Mouse (Mus musculus) kidney, adult 18-20 months (tissue): ENCODE measurements around the gene Slc17a8.
"Not testable (repeated sequence)": the region's sequence is repeated elsewhere in the genome, so short reads cannot be mapped to it uniquely, and the experiment has no call there.

ENCODE experiments used
- DNase-seq: peaks from one replicate; pipeline ENCODE4 v3.0.0; 2021

Gene Slc17a8

GRCm38 (mm10) chr10:89588708-89589107, 32.3 kb downstream of the Slc17a8 start:
- DNase-seq: no peak

- DNase-seq: no peak
These were observed 36.3 kb downstream of the Slc17a8 start for GRCm38 (mm10) chr10:89584709-89585108.

GRCm38 (mm10) chr10:89578801-89579200, 42.3 kb downstream of the Slc17a8 start:
- no peak for DNase-seq

GRCm38 (mm10) chr10:89577666-89578065, 43.4 kb downstream of the Slc17a8 start:
- DNase-seq: no peak

- DNase-seq: no peak
These were observed 47.6 kb downstream of the Slc17a8 start for GRCm38 (mm10) chr10:89573421-89573820.

- DNase-seq: no peak
These were observed 48.1 kb downstream of the Slc17a8 start for GRCm38 (mm10) chr10:89572946-89573345.

- DNase-seq: no peak
These were observed 53.7 kb downstream of the Slc17a8 start for GRCm38 (mm10) chr10:89567391-89567790.

GRCm38 (mm10) chr10:89565301-89566022, 55.6 kb downstream of the Slc17a8 start:
- DNase-seq: no peak

- DNase-seq: no peak
These were observed 58.9 kb downstream of the Slc17a8 start for GRCm38 (mm10) chr10:89562113-89562512.

- DNase-seq: no peak
These were observed 61.7 kb downstream of the Slc17a8 start for GRCm38 (mm10) chr10:89559351-89559750.

- not testable (repeated sequence) for DNase-seq
These were observed 66.2 kb downstream of the Slc17a8 start for GRCm38 (mm10) chr10:89554885-89555284.

GRCm38 (mm10) chr10:89553855-89554254, 67.2 kb downstream of the Slc17a8 start:
- not testable (repeated sequence) for DNase-seq

- DNase-seq: no peak
These were observed 68.0 kb downstream of the Slc17a8 start for GRCm38 (mm10) chr10:89553015-89553414.

GRCm38 (mm10) chr10:89551657-89552056, 69.4 kb downstream of the Slc17a8 start:
- DNase-seq: no peak

- no peak for DNase-seq
These were observed 73.0 kb downstream of the Slc17a8 start for GRCm38 (mm10) chr10:89548028-89548427.

- DNase-seq: no peak
These were observed 74.1 kb downstream of the Slc17a8 start for GRCm38 (mm10) chr10:89546989-89547388.

GRCm38 (mm10) chr10:89543867-89544266, 77.2 kb downstream of the Slc17a8 start:
- no peak for DNase-seq

- no peak for DNase-seq
These were observed 78.7 kb downstream of the Slc17a8 start for GRCm38 (mm10) chr10:89542321-89542720.

GRCm38 (mm10) chr10:89532929-89533727, 87.9 kb downstream of the Slc17a8 start, which contains the start of gene Nr1h4:
TSS of gene Nr1h4 (minus strand) at chr10:89533585.
- peak; percentile 83 for DNase-seq

- no peak for DNase-seq
These were observed 88.6 kb downstream of the Slc17a8 start for GRCm38 (mm10) chr10:89532451-89532850.

- no peak for DNase-seq
These were observed 89.1 kb downstream of the Slc17a8 start for GRCm38 (mm10) chr10:89531976-89532375.

- DNase-seq: no peak
These were observed 89.8 kb downstream of the Slc17a8 start for GRCm38 (mm10) chr10:89531194-89531634.

GRCm38 (mm10) chr10:89527054-89527453, 94.0 kb downstream of the Slc17a8 start:
- DNase-seq: no peak

GRCm38 (mm10) chr10:89525823-89526222, 95.2 kb downstream of the Slc17a8 start:
- no peak for DNase-seq
